Mouse (Mus musculus) ES-CJ7 (cell line): Measurements from ENCODE around the gene Erp44.

Source experiments
- DNase-seq: peaks from one replicate; pipeline ENCODE4 v3.0.0; 2011; ENCODE audit warnings: low read depth, low spot score

Gene Erp44

GRCm38 (mm10) chr4:48279498-48280134, at the start of gene Erp44, which contains the start of gene Invs:
Gene Erp44 (minus strand): TSS chr4:48279558.
Gene Invs (plus strand): TSS chr4:48279760.
- DNase-seq = peak; percentile 98

- no peak for DNase-seq
Measured at GRCm38 (mm10) chr4:48328042-48328441, 48.7 kb upstream of the Erp44 start.

- no peak for DNase-seq
Measured at GRCm38 (mm10) chr4:48327192-48327591, 47.8 kb upstream of the Erp44 start.

- no peak for DNase-seq
Measured at GRCm38 (mm10) chr4:48322095-48322494, 42.7 kb upstream of the Erp44 start.

GRCm38 (mm10) chr4:48321276-48321675, 41.9 kb upstream of the Erp44 start:
- no peak for DNase-seq

GRCm38 (mm10) chr4:48316036-48316435, 36.7 kb upstream of the Erp44 start:
- no peak for DNase-seq

GRCm38 (mm10) chr4:48314814-48315213, 35.5 kb upstream of the Erp44 start:
- no peak for DNase-seq

- no peak for DNase-seq
Measured at GRCm38 (mm10) chr4:48287086-48287757, 7.9 kb upstream of the Erp44 start.

GRCm38 (mm10) chr4:48281121-48281520, 1.8 kb upstream of the Erp44 start:
- no peak for DNase-seq

- DNase-seq = peak; percentile 57
Measured at GRCm38 (mm10) chr4:48278757-48279497, 431 bp downstream of the Erp44 start.

GRCm38 (mm10) chr4:48277011-48277410, 2.3 kb downstream of the Erp44 start:
- no peak for DNase-seq

GRCm38 (mm10) chr4:48275736-48276135, 3.6 kb downstream of the Erp44 start:
- no peak for DNase-seq

- no peak for DNase-seq
Measured at GRCm38 (mm10) chr4:48273119-48273829, 6.1 kb downstream of the Erp44 start.

- peak; percentile 87 for DNase-seq
Measured at GRCm38 (mm10) chr4:48271838-48272237, 7.5 kb downstream of the Erp44 start.

- DNase-seq = no peak
Measured at GRCm38 (mm10) chr4:48270532-48270931, 8.8 kb downstream of the Erp44 start.

GRCm38 (mm10) chr4:48268127-48268526, 11.2 kb downstream of the Erp44 start:
- no peak for DNase-seq

GRCm38 (mm10) chr4:48267683-48268082, 11.7 kb downstream of the Erp44 start:
- DNase-seq = no peak

- DNase-seq = no peak
Measured at GRCm38 (mm10) chr4:48258045-48258444, 21.3 kb downstream of the Erp44 start.

GRCm38 (mm10) chr4:48253266-48253665, 26.1 kb downstream of the Erp44 start:
- DNase-seq = no peak

- DNase-seq = no peak
Measured at GRCm38 (mm10) chr4:48244280-48244679, 35.1 kb downstream of the Erp44 start.

- no peak for DNase-seq
Measured at GRCm38 (mm10) chr4:48243737-48244136, 35.6 kb downstream of the Erp44 start.

- DNase-seq = no peak
Measured at GRCm38 (mm10) chr4:48242482-48242881, 36.9 kb downstream of the Erp44 start.
